Mouse (Mus musculus) intestine, postnatal 0 days (tissue): ENCODE results near the gene Top3b. TPM values are rescaled to one million over a fixed set of nuclear protein-coding genes. Genes with fewer than 3 reads are reported as not detected.

Experiments
- ATAC-seq: fragments of 200-750 bp; cut with Nextera tagmentation; 2 replicates; pipeline ENCODE4 v1.8.0; 2017; ENCODE audit warnings: mild to moderate bottlenecking, moderate TSS enrichment, moderate library complexity
- H3K27ac ChIP-seq: fragments of 300-500 bp; sonication (generic); 2 replicates; pipeline ENCODE4 v1.5.1; 2014; ENCODE audit warnings: mild to moderate bottlenecking, low read depth, low read length, moderate library complexity
- H3K27me3 ChIP-seq: fragments of 300-500 bp; sonication (generic); replicated peaks from 2 replicates; pipeline ENCODE4 v1.6.1; 2014; ENCODE audit warnings: low read length, mixed read lengths; ENCODE audit not compliant: control insufficient read depth, insufficient read depth
- H3K36me3 ChIP-seq: fragments of 300-500 bp; sonication (generic); 2 replicates; pipeline ENCODE4 v1.6.1; 2014; ENCODE audit warnings: mild to moderate bottlenecking, moderate library complexity; ENCODE audit not compliant: control insufficient read depth, insufficient read depth
- H3K4me1 ChIP-seq: fragments of 300-500 bp; sonication (generic); replicated peaks from 2 replicates; pipeline ENCODE4 v1.6.1; 2014; ENCODE audit warnings: antibody characterized with exemption, low read length, mixed read lengths; ENCODE audit not compliant: control insufficient read depth, insufficient read depth
- H3K4me2 ChIP-seq: fragments of 300-500 bp; sonication (generic); replicated peaks from 2 replicates; pipeline ENCODE4 v1.6.1; 2014; ENCODE audit warnings: low read depth, mild to moderate bottlenecking, moderate library complexity
- H3K4me3 ChIP-seq: fragments of 300-500 bp; sonication (generic); 2 replicates; pipeline ENCODE4 v1.5.1; 2014; ENCODE audit warnings: low read depth, low read length
- H3K9ac ChIP-seq: fragments of 300-500 bp; sonication (generic); 2 replicates; pipeline ENCODE4 v1.6.1; 2014; ENCODE audit warnings: mild to moderate bottlenecking, low read depth, low read length
- H3K9me3 ChIP-seq: fragments of 300-500 bp; sonication (generic); 2 replicates; pipeline ENCODE4 v1.6.1; 2016; ENCODE audit warnings: mixed run types; ENCODE audit not compliant: control insufficient read depth
- CTCF ChIP-seq: sonication (generic); IDR thresholded peaks from 2 replicates; pipeline ENCODE4 v1.5.1; 2016; ENCODE audit warnings: low read depth, mild to moderate bottlenecking, control low read depth, antibody characterized with exemption, moderate library complexity
- WGBS: fragments of 180-500 bp; shearing (Covaris S2); extraction: QIAGEN DNeasy Blood & Tissue Kit; methylation state at CpG from one replicate; pipeline ENCODE4 v1.1.7; 2014; 5-methylcytosine and 5-hydroxymethylcytosine counted together
- polyA plus RNA-seq: library from polyadenylated mRNA; unstranded; fragments of >200 nt; fragmentation: Nextera tagmentation; extraction: Ambion mirVana; gene quantifications from 2 replicates; pipeline ENCODE4 v1.2.1, GENCODE M21; 2015

Top3b gene
- polyA plus RNA-seq, 1 experiment from 2014 or later: 24.3 TPM

- Histone ChIP-seq H3K4me1 (no peaks in the 10 kb centered on the region), H3K36me3 (no peaks in the 10 kb centered on the region), H3K9me3 (no peaks in the 10 kb centered on the region), H3K4me3 (no peak within 1 kb of the TSS), H3K27ac (no peak within 1 kb of the TSS), H3K9ac (no peak within 1 kb of the TSS), H3K4me2 (no peak within 1 kb of the TSS), H3K27me3 (no peaks in the 10 kb centered on the region)
- WGBS: 66% methylated on average over 2 of the region's 2 CpGs
- no peak for ATAC-seq
- TF ChIP-seq CTCF: no peak
Measured at GRCm38 (mm10) chr16:16863978-16864377, 6.6 kb upstream of the Top3b start, which contains the start of gene Igll1. Igll1 (minus strand) TSS chr16:16863985.

- H3K27ac ChIP-seq: no peak overlapping the region
- no peaks in the 10 kb centered on the region for H3K9me3 ChIP-seq
- H3K4me2 ChIP-seq: no peak overlapping the region
- H3K4me1 ChIP-seq: no peaks in the 10 kb centered on the region
- ATAC-seq: no peak
- H3K9ac ChIP-seq: no peak overlapping the region
- H3K4me3 ChIP-seq: no peak overlapping the region
- TF ChIP-seq CTCF: no peak
- H3K27me3 ChIP-seq: no peaks in the 10 kb centered on the region
- H3K36me3 ChIP-seq: no peaks in the 10 kb centered on the region
Measured at GRCm38 (mm10) chr16:16865217-16865616, 5.3 kb upstream of the Top3b start.

GRCm38 (mm10) chr16:16865696-16866561, 4.6 kb upstream of the Top3b start:
- WGBS: 49% methylated on average over 4 of the region's 5 CpGs
- Histone ChIP-seq H3K9me3 (no peaks in the 10 kb centered on the region), H3K27ac (no peak overlapping the region), H3K9ac (no peak overlapping the region), H3K4me1 (no peaks in the 10 kb centered on the region), H3K27me3 (no peaks in the 10 kb centered on the region), H3K4me2 (no peak overlapping the region), H3K4me3 (no peak overlapping the region), H3K36me3 (no peaks in the 10 kb centered on the region)
- no peak for ATAC-seq
- TF ChIP-seq CTCF: no peak

- H3K36me3 ChIP-seq: no peaks in the 10 kb centered on the region
- H3K4me1 ChIP-seq: no peaks in the 10 kb centered on the region
- no peak for TF ChIP-seq CTCF
- H3K27me3 ChIP-seq: no peaks in the 10 kb centered on the region
- no peaks in the 10 kb centered on the region for H3K9me3 ChIP-seq
- ATAC-seq: peak; percentile 28; the same call in 1 of the 2 replicates
- 35% methylated on average over 7 of the region's 7 CpGs for WGBS
- no peak overlapping the region for H3K27ac ChIP-seq
- peak overlapping the region; percentile 82 for H3K4me2 ChIP-seq
- peak overlapping the region; percentile 93 for H3K4me3 ChIP-seq
- H3K9ac ChIP-seq: no peak overlapping the region; the same call in 1 of the 2 replicates
Measured at GRCm38 (mm10) chr16:16870241-16870616, 307 bp upstream of the Top3b start.

- Histone ChIP-seq H3K36me3 (peaks cover 62% of the 10 kb centered on the region), H3K4me2 (no peak overlapping the region), H3K9me3 (no peaks in the 10 kb centered on the region), H3K4me1 (no peaks in the 10 kb centered on the region), H3K4me3 (no peak overlapping the region), H3K27ac (no peak overlapping the region), H3K9ac (no peak overlapping the region), H3K27me3 (no peaks in the 10 kb centered on the region)
- 97% methylated on average over 5 of the region's 5 CpGs for WGBS
- no peak for TF ChIP-seq CTCF
- no peak for ATAC-seq
Measured at GRCm38 (mm10) chr16:16879025-16879424, 8.5 kb downstream of the Top3b start.

- no peak for TF ChIP-seq CTCF
- H3K4me1 ChIP-seq: no peaks in the 10 kb centered on the region
- no peak overlapping the region for H3K9ac ChIP-seq
- peaks cover 98% of the 10 kb centered on the region for H3K36me3 ChIP-seq
- WGBS: 92% methylated on average over 1 of the region's 1 CpGs
- H3K4me3 ChIP-seq: no peak overlapping the region
- no peaks in the 10 kb centered on the region for H3K9me3 ChIP-seq
- H3K27ac ChIP-seq: no peak overlapping the region
- H3K27me3 ChIP-seq: no peaks in the 10 kb centered on the region
- ATAC-seq: no peak
- no peak overlapping the region for H3K4me2 ChIP-seq
Measured at GRCm38 (mm10) chr16:16888341-16888740, 17.8 kb downstream of the Top3b start.
